Mouse (Mus musculus) kidney, adult 18-20 months (tissue): Measurements from ENCODE around the gene Ankrd2.

Source experiments
- DNase-seq: peaks from one replicate; pipeline ENCODE4 v3.0.0; 2021

Gene Ankrd2

GRCm38 (mm10) chr19:42016251-42016650 is 19.5 kb upstream of the Ankrd2 start:
- no peak for DNase-seq

GRCm38 (mm10) chr19:42016840-42017239 is 19.0 kb upstream of the Ankrd2 start:
- no peak for DNase-seq

DNA sequence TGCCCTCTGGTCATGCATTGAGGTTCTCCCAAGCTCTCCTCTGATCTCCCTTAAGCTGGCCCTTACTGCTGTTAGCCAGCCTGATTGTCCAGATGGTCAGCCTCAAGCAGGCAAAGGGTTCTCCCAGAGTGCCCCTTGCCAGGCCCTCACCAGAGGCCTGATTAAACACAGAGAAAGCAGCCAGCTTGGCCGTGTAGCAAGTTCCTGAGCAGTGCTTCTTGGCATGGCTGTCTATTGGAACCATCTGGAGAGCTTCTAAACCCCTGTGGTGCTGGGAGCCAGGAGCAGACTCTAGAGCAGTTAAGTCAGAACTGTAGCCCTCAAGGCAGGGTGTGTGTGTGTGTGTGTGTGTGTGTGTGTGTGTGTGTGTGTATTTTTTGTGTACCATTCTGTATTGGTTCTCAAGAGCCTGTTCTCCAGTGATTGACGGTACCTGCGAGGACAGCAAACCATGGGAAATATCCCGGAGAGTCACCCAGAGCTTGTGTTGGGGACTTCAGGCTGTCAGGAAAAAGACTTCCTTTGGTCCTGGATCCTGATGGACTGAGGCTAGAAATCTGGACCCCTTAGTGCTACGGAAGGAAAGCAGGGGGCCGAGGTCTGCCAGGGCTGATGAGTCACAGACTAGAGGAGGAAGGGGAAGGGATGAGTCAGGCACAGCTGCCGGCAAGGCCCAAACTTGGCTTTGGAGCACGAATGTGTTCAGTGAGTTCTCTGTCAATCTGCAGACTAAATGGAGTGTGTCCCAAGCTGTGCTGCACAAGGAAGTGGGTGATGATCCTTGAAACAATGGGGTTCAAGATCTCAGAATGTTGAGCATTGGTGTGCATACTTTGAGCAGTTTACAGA is 18.2 kb upstream of the Ankrd2 start:
- no peak for DNase-seq

- DNase-seq, result no peak
Observed at GRCm38 (mm10) chr19:42019011-42019522, 16.7 kb upstream of the Ankrd2 start.

DNA sequence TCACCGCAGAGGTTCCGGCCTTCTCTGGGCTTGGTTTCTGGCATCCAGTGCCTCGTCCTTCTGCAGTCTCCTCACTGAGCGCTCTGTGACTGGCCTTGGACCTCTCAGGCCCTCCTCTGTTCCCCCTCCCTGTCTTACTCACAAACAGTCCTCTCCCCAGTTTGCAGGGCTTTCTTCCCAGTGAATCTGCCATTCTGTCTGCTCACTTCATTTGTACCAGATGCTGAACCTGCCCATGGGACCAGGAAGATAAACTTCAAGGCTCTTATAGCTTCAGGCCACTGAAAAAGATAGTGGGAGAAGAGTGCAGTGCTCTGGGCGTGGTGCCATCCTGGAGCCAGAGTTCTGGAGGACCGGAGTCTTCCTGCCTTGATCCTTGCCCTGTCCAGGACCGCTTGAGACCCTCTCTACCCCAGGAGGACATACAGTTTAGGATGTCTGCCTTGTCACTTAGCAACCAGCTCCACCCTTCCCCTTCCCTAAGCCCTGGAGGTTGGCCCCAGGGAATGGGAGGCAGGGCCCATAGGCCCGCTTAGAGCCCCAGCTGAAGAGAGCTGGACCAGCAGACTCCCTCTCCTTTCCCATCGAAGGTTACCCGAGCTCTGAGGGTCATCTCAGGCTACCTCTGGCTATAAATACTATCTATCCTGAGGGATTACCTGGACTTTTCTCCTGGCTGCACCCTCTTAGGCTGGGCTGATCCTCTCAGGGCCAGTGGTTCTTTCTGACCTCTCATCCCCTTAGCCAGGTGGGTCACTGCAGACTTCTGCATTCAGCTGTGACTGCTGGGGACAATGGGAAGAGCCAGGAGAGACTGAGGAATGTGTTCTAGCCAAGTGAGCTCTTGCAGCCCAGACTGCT is 13.9 kb upstream of the Ankrd2 start:
- DNase-seq, result no peak

DNA sequence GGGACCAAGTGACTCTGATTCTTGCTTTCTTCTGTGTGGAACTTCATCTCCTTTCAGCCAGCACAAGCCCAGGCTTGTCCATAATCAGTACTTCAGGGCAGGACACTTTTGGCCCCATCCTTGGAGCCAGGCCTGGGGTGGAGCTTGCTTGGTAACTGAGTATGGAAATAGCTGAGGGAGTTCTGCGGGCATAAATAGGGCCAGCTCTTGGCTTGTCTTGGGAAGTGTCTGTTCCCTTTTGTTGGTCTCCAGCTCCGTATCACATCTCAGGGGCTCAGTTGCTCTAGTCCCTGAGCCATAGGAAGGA is 13.3 kb upstream of the Ankrd2 start:
- DNase-seq, result no peak

- peak; percentile 87 for DNase-seq
Observed at GRCm38 (mm10) chr19:42026158-42026557, 9.6 kb upstream of the Ankrd2 start.

DNA sequence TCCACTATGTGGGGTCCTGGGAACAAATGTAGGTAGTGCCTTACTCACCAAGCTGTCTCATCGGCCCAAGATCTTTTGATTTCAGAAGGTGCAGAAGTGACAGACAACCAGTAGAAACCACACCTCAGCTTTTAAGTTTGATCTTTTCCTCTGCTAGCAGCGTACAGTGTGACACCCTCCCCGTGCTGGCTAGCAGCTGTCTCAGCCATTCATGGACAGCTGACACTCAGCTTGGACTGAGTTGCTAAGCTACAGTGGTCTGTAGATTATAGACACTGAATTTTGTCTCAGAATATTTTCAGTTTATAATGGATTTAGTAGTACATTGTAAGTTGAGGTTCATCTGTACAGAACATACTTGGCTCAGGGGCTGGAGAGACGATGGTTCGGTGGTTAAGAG is 4.7 kb upstream of the Ankrd2 start:
- no peak for DNase-seq

GRCm38 (mm10) chr19:42033611-42034010 is 2.2 kb upstream of the Ankrd2 start:
- DNase-seq, result no peak

DNA sequence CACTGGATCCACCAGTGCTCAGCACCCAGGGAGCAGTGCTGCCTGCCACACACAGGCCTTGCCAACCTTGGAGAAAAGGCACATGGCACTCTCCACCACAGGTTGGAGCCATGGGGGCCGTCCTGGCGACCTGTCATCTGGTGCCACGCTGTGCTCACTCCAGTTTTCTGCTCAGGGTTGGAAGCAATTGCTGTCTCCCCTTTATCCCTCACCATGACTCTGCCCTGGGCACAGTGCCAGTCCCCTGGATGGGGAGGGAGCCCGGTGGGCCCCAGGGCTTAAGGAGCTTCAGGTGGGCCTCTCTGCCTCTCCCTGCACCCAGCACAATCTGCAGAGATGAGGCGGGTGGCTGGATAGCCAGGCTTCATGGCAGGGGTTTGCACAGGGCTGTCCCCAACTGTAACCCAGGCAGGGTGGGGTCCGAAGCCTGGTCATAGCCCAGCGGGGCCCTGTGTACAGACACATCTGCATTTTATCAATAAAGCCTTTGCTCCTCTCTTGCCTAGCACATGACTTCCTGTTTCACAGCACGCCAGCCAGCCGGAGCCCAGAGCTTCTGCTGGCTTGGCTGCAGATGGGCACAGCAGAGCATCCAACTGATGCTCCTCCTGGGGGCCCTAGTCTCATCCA is 1.5 kb upstream of the Ankrd2 start:
- no peak for DNase-seq

DNA sequence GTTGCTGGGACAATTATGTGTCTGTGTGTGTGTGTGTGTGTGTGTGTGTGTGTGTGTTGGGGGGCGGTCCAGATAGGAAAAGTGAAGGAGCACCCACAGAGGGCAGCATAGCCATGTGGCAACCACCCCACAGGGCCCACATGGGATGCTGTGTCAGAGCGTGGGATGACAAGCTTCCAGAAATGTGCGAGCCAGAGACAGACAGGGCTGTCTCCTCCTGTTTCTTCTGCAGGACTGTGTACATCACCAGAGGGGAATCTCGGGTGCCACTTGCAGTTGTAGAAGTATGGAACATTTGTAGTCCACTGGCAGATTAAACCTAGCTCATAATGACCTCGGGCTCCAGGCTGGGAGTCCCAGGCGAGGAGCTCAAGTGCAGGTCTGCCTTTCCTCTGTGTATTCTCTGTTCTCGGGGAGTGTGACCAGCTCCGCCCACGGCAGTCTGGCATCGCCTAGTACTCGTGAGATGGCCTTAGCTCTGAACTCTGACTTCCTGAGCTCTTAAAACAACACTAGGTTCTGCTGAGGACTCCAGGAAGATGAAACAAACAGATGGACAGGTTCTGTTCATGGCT is 832 bp upstream of the Ankrd2 start:
- no peak for DNase-seq

DNA sequence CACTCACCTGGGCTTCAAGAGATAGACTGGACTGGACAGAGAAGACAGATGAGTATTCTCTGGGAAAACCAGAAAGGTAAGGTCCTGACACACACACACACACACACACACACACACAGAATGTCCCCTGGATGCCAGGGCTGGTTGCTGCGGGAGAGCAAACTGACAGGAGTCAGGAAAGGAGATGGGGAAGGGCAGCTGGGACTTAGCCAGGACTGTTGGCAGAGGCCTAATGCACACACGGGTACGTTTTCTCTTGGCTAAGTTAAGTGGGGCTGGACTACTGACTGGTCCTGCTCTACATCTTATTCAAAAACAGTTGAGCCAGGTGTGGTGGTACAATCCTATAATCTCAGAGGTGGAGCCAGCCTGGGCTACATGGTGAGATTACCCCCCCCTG is 557 bp downstream of the Ankrd2 start:
- DNase-seq, result no peak

GRCm38 (mm10) chr19:42037167-42037702 is 1.4 kb downstream of the Ankrd2 start:
- DNase-seq, result no peak

DNA sequence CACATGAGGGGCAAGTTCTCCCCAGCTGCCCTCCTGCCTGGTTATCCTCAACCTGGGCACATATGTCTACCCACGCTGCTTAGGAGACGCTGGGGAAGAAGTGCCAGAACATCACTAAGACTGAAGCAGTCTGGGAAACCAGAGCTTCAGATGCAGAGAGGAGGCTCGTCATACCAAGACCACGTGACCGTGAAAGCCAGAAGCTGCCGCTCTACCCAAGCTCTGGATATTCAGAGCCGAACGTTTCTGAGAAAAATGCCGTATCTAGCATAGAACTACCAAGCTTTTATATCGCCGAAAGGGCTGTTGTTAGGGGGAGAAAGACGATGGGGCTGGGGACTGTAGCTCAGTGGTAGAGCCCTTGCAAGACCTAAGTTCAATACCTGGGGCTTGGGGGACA is 2.5 kb downstream of the Ankrd2 start:
- no peak for DNase-seq

DNA sequence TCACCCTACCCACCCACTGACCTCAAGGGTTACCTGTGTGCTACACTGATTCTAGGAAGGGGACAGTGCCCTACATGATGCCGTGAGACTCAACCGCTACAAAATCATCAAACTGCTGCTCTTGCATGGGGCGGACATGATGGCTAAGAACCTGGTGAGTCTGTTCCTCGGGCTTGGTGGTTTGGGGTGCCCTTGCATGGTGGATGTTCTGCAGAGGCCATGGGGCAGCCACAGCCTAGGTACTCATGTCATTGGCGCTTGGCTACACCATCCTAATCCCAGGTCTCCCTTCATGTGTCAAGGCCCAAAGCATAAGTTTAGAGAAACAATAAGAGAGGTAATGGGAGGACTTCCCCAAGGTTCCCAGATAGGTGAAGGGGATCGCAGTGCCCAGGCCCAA is 8.2 kb downstream of the Ankrd2 start:
- no peak for DNase-seq

- peak; percentile 88 for DNase-seq
Observed at GRCm38 (mm10) chr19:42045269-42046102, 9.7 kb downstream of the Ankrd2 start, which contains the start of gene Hoga1. Gene Hoga1, plus strand, starts transcription at chr19:42045610.

DNA sequence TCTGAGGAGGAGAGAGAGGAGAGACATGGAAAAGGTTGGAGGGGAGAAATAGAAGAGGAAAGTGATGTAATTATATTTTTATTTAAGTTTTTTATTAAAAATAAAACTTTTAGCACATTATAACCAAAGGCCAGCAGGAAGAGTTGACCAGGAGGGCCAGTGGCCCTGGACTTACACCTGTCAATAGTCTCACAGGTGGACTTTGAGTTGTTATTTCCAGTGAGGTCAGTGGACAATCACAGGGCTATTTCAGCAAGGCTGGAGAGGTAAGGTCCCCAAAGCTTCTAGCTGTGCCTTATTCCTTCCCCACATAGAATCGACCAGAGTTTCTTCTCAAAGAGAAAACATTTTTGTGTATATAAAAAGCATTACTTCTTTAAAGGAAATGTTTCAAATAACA is 14.5 kb downstream of the Ankrd2 start:
- DNase-seq, result no peak

DNA sequence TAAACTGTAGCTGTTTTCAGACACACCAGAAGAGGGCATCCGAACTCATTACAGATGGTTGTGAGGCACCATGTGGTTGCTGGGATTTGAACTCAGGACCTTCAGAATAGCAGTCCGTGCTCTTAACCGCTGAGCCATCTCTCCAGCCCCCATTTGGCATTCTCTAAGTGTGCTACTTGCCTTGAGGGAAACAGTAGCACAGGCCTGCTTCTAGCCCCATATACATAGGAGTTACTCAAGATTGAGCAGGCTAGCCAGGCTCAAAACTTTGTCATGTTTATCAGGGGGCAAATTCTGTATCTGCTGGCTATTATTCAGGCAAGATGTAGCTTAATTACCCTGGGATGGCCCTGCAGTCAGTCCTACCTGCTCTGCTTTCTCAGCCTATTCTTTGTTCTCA is 15.6 kb downstream of the Ankrd2 start:
- DNase-seq, result no peak

GRCm38 (mm10) chr19:42051948-42052347 is 16.1 kb downstream of the Ankrd2 start, which contains the start of gene 4933411K16Rik:
Gene 4933411K16Rik, plus strand, starts transcription at chr19:42052248.
- no peak for DNase-seq

- peak; percentile 78 for DNase-seq
Observed at GRCm38 (mm10) chr19:42054255-42054654, 18.5 kb downstream of the Ankrd2 start.

DNA sequence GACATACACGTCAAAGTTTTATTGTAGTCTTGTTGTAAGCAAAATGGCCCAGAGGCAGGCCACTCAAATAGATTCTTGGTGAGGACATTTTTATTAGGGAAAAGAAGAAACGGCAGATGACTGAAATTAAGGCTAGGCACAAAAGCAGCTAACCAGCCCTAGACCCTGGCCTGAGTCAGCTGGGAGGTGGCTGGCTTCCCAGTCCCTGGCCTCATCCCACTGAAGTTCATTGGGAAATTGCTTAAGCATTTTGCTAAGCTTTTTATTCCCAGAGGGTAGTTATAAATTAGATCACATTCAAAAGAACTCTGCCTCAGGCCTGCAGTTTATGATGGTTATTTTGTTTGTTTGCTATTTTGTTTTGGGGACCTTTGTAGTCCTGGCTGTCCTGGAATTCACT is 20.1 kb downstream of the Ankrd2 start:
- no peak for DNase-seq
